Comparison of ENCODE assay signal across 17 mouse cellular contexts in the genomic region with DNA sequence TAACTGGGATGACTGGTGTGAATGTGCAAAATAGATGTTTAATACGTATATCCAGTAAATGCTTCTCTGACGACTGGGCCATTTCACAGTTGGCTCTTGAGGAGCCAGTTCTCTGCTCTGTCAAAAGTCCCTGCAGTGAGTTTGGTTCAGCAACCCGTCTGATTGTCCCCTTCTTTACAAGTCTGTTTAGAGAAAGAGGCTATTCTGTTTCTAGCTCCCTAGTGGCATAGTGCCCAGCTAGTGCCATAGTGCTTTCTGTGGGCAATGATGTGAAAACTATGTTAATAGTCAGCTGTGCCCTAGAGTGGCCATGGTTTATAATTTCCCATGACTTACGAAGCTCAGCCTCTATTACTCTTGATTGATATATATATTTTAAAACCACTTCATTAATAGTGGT.
A peak's percentile ranks its signal among the peaks of the same experiment; 100 is the strongest.
DNase-seq lines count a peak whose midpoint lies in the region; ATAC-seq and TF ChIP-seq lines count a peak whose summit lies in the region.
"Had no signal": no experiment of that assay in that cellular context is flagged by ENCODE, and none has a peak within 500 bp of the region (broad histone marks: within the 10 kb centered on the region; RNA-seq: fewer than 3 reads in every experiment).

No protein-coding gene starts in this region.

- H3K9ac ChIP-seq in neural tube, embryonic 13.5 days, result no peak overlapping the region
- no peak overlapping the region for H3K9ac ChIP-seq in hindbrain, postnatal 0 days (replicated peaks; ENCODE audit: low read length)
- H3K9ac ChIP-seq: limb, embryonic 12.5 days; liver, embryonic 15.5 days; midbrain, embryonic 12.5 days; neural tube, embryonic 12.5 days had no signal

- 0 out of 2 replicates have a peak, but pooled peaks have one; percentile 61 for ATAC-seq in neural tube, embryonic 13.5 days (ENCODE audit: low read depth)
- ATAC-seq in hindbrain, postnatal 0 days, result peak; percentile 83

- H3K9me3 ChIP-seq in neural tube, embryonic 13.5 days, result no peaks in the 10 kb centered on the region
- H3K9me3 ChIP-seq in hindbrain, postnatal 0 days (ENCODE audit: low read length), result no peaks in the 10 kb centered on the region
- H3K9me3 ChIP-seq: limb, embryonic 12.5 days; liver, embryonic 15.5 days; midbrain, embryonic 12.5 days; neural tube, embryonic 12.5 days had no signal

- 59% methylated on average over 4 of the region's 4 CpGs for WGBS in kidney, adult 2 months
- 43% methylated on average over 4 of the region's 4 CpGs for WGBS in neural tube, embryonic 13.5 days
- WGBS in hindbrain, postnatal 0 days, result 27% methylated on average over 4 of the region's 4 CpGs

- TF ChIP-seq POLR2A in kidney, adult 2 months (IDR thresholded peaks at IDR 0.05; ENCODE audit: low read depth, low read length), result no peak

- TF ChIP-seq CTCF in kidney, adult 2 months (conservative IDR thresholded peaks at IDR 0.05; ENCODE audit: insufficient read depth, insufficient read length, low read depth, low read length), result no peak
- TF ChIP-seq CTCF in hindbrain, postnatal 0 days (IDR thresholded peaks at IDR 0.05; ENCODE audit: low read depth), result no peak

- H3K4me1 ChIP-seq in kidney, adult 2 months (ENCODE audit: control insufficient read depth, insufficient read depth, low read length), result no peaks in the 10 kb centered on the region
- H3K4me1 ChIP-seq in neural tube, embryonic 13.5 days (replicated peaks), result peaks cover 7% of the 10 kb centered on the region
- H3K4me1 ChIP-seq in hindbrain, postnatal 0 days (ENCODE audit: insufficient read depth, low read length), result no peaks in the 10 kb centered on the region
- H3K4me1 ChIP-seq: limb, embryonic 12.5 days; liver, embryonic 15.5 days; midbrain, embryonic 12.5 days; neural tube, embryonic 12.5 days had no signal

- no peak overlapping the region for H3K4me3 ChIP-seq in kidney, adult 2 months (ENCODE audit: insufficient read depth, low read depth, low read length)
- no peak overlapping the region for H3K4me3 ChIP-seq in neural tube, embryonic 13.5 days
- no peak overlapping the region for H3K4me3 ChIP-seq in hindbrain, postnatal 0 days (ENCODE audit: low read length)
- H3K4me3 ChIP-seq: heart, adult 2 months; limb, embryonic 12.5 days; liver, embryonic 15.5 days; midbrain, embryonic 12.5 days; neural tube, embryonic 12.5 days had no signal

- H3K27me3 ChIP-seq in kidney, adult 2 months (replicated peaks; ENCODE audit: control insufficient read depth, insufficient read depth, low read length), result no peaks in the 10 kb centered on the region
- H3K27me3 ChIP-seq in neural tube, embryonic 13.5 days, result no peaks in the 10 kb centered on the region
- H3K27me3 ChIP-seq in hindbrain, postnatal 0 days (ENCODE audit: insufficient read depth, low read length), result no peaks in the 10 kb centered on the region
- H3K27me3 ChIP-seq: liver, embryonic 15.5 days; midbrain, embryonic 12.5 days; neural tube, embryonic 12.5 days had no signal

- no peak overlapping the region for H3K4me2 ChIP-seq in neural tube, embryonic 13.5 days
- no peak overlapping the region for H3K4me2 ChIP-seq in hindbrain, postnatal 0 days (ENCODE audit: low read depth, low read length)
- H3K4me2 ChIP-seq: limb, embryonic 12.5 days; liver, embryonic 15.5 days; midbrain, embryonic 12.5 days; neural tube, embryonic 12.5 days had no signal

- no peak overlapping the region for H3K27ac ChIP-seq in kidney, adult 2 months (ENCODE audit: insufficient read depth, low read depth, low read length)
- peak overlapping the region; percentile 55 for H3K27ac ChIP-seq in neural tube, embryonic 13.5 days (replicated peaks)
- H3K27ac ChIP-seq in hindbrain, postnatal 0 days, result peak overlapping the region; percentile 51; the same call in 1 of the 2 replicates
- H3K27ac ChIP-seq: heart, adult 2 months; limb, embryonic 12.5 days; liver, embryonic 15.5 days; midbrain, embryonic 12.5 days; neural tube, embryonic 12.5 days had no signal

- H3K36me3 ChIP-seq in kidney, adult 2 months (ENCODE audit: control insufficient read depth, insufficient read depth, low read length), result no peaks in the 10 kb centered on the region
- no peaks in the 10 kb centered on the region for H3K36me3 ChIP-seq in neural tube, embryonic 13.5 days
- H3K36me3 ChIP-seq in hindbrain, postnatal 0 days (ENCODE audit: insufficient read depth, low read length), result no peaks in the 10 kb centered on the region
- H3K36me3 ChIP-seq: limb, embryonic 12.5 days; liver, embryonic 15.5 days; midbrain, embryonic 12.5 days; neural tube, embryonic 12.5 days had no signal

- DNase-seq in cerebellum, adult 9-11 months, result peak; percentile 7
- DNase-seq in cerebellum, postnatal 36 days, result no peak
- peak; percentile 34 for DNase-seq in kidney, adult 2 months
- DNase-seq in kidney, postnatal 10 days, result no peak
- DNase-seq in neural tube, embryonic 10.5 days (ENCODE audit: extremely low spot score, low spot score), result no peak
- peak; percentile 79 for DNase-seq in hindbrain, postnatal 0 days (ENCODE audit: low spot score)
- DNase-seq in gastrocnemius, adult 18-20 months (ENCODE audit: low spot score), result no peak
- DNase-seq: adrenal gland, adult 2 months; heart, adult 2 months; lung, postnatal 14 days; right cerebral cortex, postnatal 25 days; thymus, adult 18-20 months had no signal

Comparison
In these comparisons a context has a peak if more than half of its experiments do, and no peak if none do; other contexts are left out.
1. DNase-seq: peak in cerebellum, adult 9-11 months (single experiment), kidney, adult 2 months (single experiment) and hindbrain, postnatal 0 days (single experiment); none in cerebellum, postnatal 36 days (0 of 2), kidney, postnatal 10 days (single experiment), neural tube, embryonic 10.5 days (single experiment) and gastrocnemius, adult 18-20 months (single experiment).